Mouse (Mus musculus) C2C12 (cell line): Measurements from ENCODE around the gene Fntb. TPM values are rescaled to one million over a fixed set of nuclear protein-coding genes. Genes with fewer than 3 reads are reported as not detected.

Experiments used
- H3K27me3 ChIP-seq: one replicate; pipeline ENCODE4 v1.6.1; 2011; ENCODE audit not compliant: control insufficient read depth, insufficient read depth, insufficient read length
- H3K36me3 ChIP-seq: one replicate; pipeline ENCODE4 v1.6.1; 2011; ENCODE audit not compliant: control insufficient read depth, insufficient read depth
- H3K4me3 ChIP-seq: one replicate; pipeline ENCODE4 v1.5.1; 2011; ENCODE audit warnings: mild to moderate bottlenecking, control low read depth; ENCODE audit not compliant: poor library complexity, insufficient read depth, severe bottlenecking
- H3K79me2 ChIP-seq: one replicate; pipeline ENCODE4 v1.6.1; 2011; ENCODE audit not compliant: control insufficient read depth, insufficient read depth
- H3K79me3 ChIP-seq: one replicate; pipeline ENCODE4 v1.6.1; 2011; ENCODE audit warnings: low read depth, control low read depth
- H3ac ChIP-seq: one replicate; pipeline ENCODE3; 2011; ENCODE audit warnings: low read depth; ENCODE audit not compliant: control insufficient read depth, insufficient read length
- CEBPB ChIP-seq: IDR thresholded peaks from one replicate; pipeline ENCODE4 v1.6.1; 2011; ENCODE audit warnings: low read depth, mild to moderate bottlenecking, control low read depth, moderate library complexity
- CTCF ChIP-seq: IDR thresholded peaks from one replicate; pipeline ENCODE4 v1.5.1; 2011; ENCODE audit not compliant: control insufficient read depth, insufficient read depth, insufficient read length
- FOSL1 ChIP-seq: IDR thresholded peaks from one replicate; pipeline ENCODE4 v1.8.0; 2011; ENCODE audit warnings: mild to moderate bottlenecking, low read length; ENCODE audit not compliant: poor library complexity, insufficient read depth, severe bottlenecking
- MAX ChIP-seq: IDR thresholded peaks from one replicate; pipeline ENCODE4 v1.6.1; 2011; ENCODE audit warnings: mild to moderate bottlenecking, control low read depth
- MYOD1 ChIP-seq: IDR thresholded peaks from one replicate; pipeline ENCODE4 v1.6.1; 2011; ENCODE audit warnings: low read depth; ENCODE audit not compliant: control insufficient read depth, insufficient read length
- MYOG ChIP-seq: IDR thresholded peaks from one replicate; pipeline ENCODE4 v1.6.1; 2011; ENCODE audit not compliant: control insufficient read depth, insufficient read length; ENCODE audit errors: extremely low read depth
- USF1 ChIP-seq: IDR thresholded peaks from one replicate; pipeline ENCODE4 v1.6.1; 2011; ENCODE audit warnings: low read depth, mild to moderate bottlenecking, control low read depth, moderate library complexity
- polyA plus RNA-seq: library from polyadenylated mRNA; unstranded; fragments of >200 nt; fragmentation: generic; extraction: Trizol; gene quantifications from one replicate; pipeline ENCODE4 v1.2.1, GENCODE M21; 2012; ENCODE audit warnings: missing spikeins

Gene Fntb
- polyA plus RNA-seq, 1 experiment: 19.6 TPM

- Histone ChIP-seq H3K27me3 (no peaks in the 10 kb centered on the region), H3K4me3 (no peak overlapping the region), H3ac (no peak overlapping the region), H3K36me3 (no peaks in the 10 kb centered on the region), H3K79me2 (no peaks in the 10 kb centered on the region), H3K79me3 (no peaks in the 10 kb centered on the region)
- TF ChIP-seq FOSL1: no peak
- no peak for TF ChIP-seq MAX
- no peak for TF ChIP-seq USF1
- TF ChIP-seq CEBPB: no peak
- no peak for TF ChIP-seq MYOG
- TF ChIP-seq CTCF: peak; percentile 14
- TF ChIP-seq MYOD1: no peak
Measured at GRCm38 (mm10) chr12:76832704-76833103, 67.3 kb downstream of the Fntb start.

GRCm38 (mm10) chr12:76837101-76837843 lies 71.9 kb downstream of the Fntb start:
- Histone ChIP-seq H3K27me3 (no peaks in the 10 kb centered on the region), H3K36me3 (no peaks in the 10 kb centered on the region), H3K79me2 (peaks cover 16% of the 10 kb centered on the region), H3K4me3 (peak overlapping the region; percentile 55), H3K79me3 (peaks cover 3% of the 10 kb centered on the region), H3ac (peak overlapping the region; percentile 94)
- TF ChIP-seq FOSL1 (no peak), USF1 (no peak), MYOG (no peak), CEBPB (no peak), MAX (peak; percentile 80), CTCF (peak; percentile 67), MYOD1 (no peak)

GRCm38 (mm10) chr12:76837844-76838650 lies 72.7 kb downstream of the Fntb start:
- TF ChIP-seq MAX (no peak), USF1 (no peak), MYOG (no peak), CEBPB (no peak), FOSL1 (no peak), MYOD1 (no peak), CTCF (no peak)
- Histone ChIP-seq H3K27me3 (no peaks in the 10 kb centered on the region), H3ac (peak overlapping the region; percentile 94), H3K4me3 (peak overlapping the region; percentile 55), H3K79me3 (peaks cover 3% of the 10 kb centered on the region), H3K79me2 (peaks cover 16% of the 10 kb centered on the region), H3K36me3 (no peaks in the 10 kb centered on the region)

GRCm38 (mm10) chr12:76839298-76839697 lies 73.9 kb downstream of the Fntb start:
- TF ChIP-seq CTCF: no peak
- Histone ChIP-seq H3K79me3 (peaks cover 3% of the 10 kb centered on the region), H3K27me3 (no peaks in the 10 kb centered on the region), H3ac (no peak overlapping the region), H3K36me3 (no peaks in the 10 kb centered on the region), H3K79me2 (peaks cover 16% of the 10 kb centered on the region), H3K4me3 (no peak overlapping the region)

GRCm38 (mm10) chr12:76840081-76840480 lies 74.7 kb downstream of the Fntb start:
- Histone ChIP-seq H3K36me3 (no peaks in the 10 kb centered on the region), H3K4me3 (no peak overlapping the region), H3ac (no peak overlapping the region), H3K79me3 (peaks cover 3% of the 10 kb centered on the region), H3K27me3 (no peaks in the 10 kb centered on the region), H3K79me2 (peaks cover 16% of the 10 kb centered on the region)
- TF ChIP-seq CEBPB (no peak), USF1 (no peak), FOSL1 (no peak), CTCF (no peak), MYOG (no peak), MYOD1 (no peak), MAX (no peak)
